In genomic region chr19:11177464-11177863, GRCm38 (mm10) we compare ENCODE assay signal across 20 mouse cellular contexts. TPM values are rescaled to one million over a fixed set of nuclear protein-coding genes. Genes with fewer than 3 reads are reported as not detected.
DNase-seq lines count a peak whose midpoint lies in the region; ATAC-seq lines count a peak whose summit lies in the region.
"Had no signal": no experiment of that assay in that cellular context is flagged by ENCODE, and none has a peak within 500 bp of the region (broad histone marks: within the 10 kb centered on the region; RNA-seq: fewer than 3 reads in every experiment).

No protein-coding gene starts in this region.

- no peaks in the 10 kb centered on the region for H3K36me3 ChIP-seq in hindbrain, embryonic 15.5 days
- H3K36me3 ChIP-seq in hindbrain, embryonic 12.5 days = no peaks in the 10 kb centered on the region
- H3K36me3 ChIP-seq in neural tube, embryonic 13.5 days = no peaks in the 10 kb centered on the region
- no peaks in the 10 kb centered on the region for H3K36me3 ChIP-seq in hindbrain, embryonic 16.5 days (ENCODE audit: control insufficient read depth, insufficient read depth, low read length)
- H3K36me3 ChIP-seq: embryonic facial prominence, embryonic 15.5 days; forebrain, embryonic 10.5 days; heart, embryonic 12.5 days had no signal

- no peaks in the 10 kb centered on the region for H3K9me3 ChIP-seq in hindbrain, embryonic 15.5 days
- no peaks in the 10 kb centered on the region for H3K9me3 ChIP-seq in hindbrain, embryonic 12.5 days (replicated peaks)
- H3K9me3 ChIP-seq in neural tube, embryonic 13.5 days = no peaks in the 10 kb centered on the region
- H3K9me3 ChIP-seq in hindbrain, embryonic 16.5 days (ENCODE audit: control insufficient read depth, low read length) = no peaks in the 10 kb centered on the region
- H3K9me3 ChIP-seq: embryonic facial prominence, embryonic 15.5 days; forebrain, embryonic 10.5 days; heart, embryonic 12.5 days had no signal

- no peaks in the 10 kb centered on the region for H3K4me1 ChIP-seq in hindbrain, embryonic 15.5 days (replicated peaks)
- no peaks in the 10 kb centered on the region for H3K4me1 ChIP-seq in hindbrain, embryonic 12.5 days
- no peaks in the 10 kb centered on the region for H3K4me1 ChIP-seq in neural tube, embryonic 13.5 days (replicated peaks)
- no peaks in the 10 kb centered on the region for H3K4me1 ChIP-seq in hindbrain, embryonic 16.5 days (ENCODE audit: control insufficient read depth, insufficient read depth, low read depth, low read length)
- H3K4me1 ChIP-seq: embryonic facial prominence, embryonic 15.5 days; forebrain, embryonic 10.5 days; heart, embryonic 12.5 days had no signal

- no peaks in the 10 kb centered on the region for H3K27me3 ChIP-seq in hindbrain, embryonic 15.5 days
- H3K27me3 ChIP-seq in hindbrain, embryonic 12.5 days = no peaks in the 10 kb centered on the region
- H3K27me3 ChIP-seq in neural tube, embryonic 13.5 days = no peaks in the 10 kb centered on the region
- H3K27me3 ChIP-seq in hindbrain, embryonic 16.5 days (replicated peaks; ENCODE audit: control insufficient read depth, insufficient read depth, low read length) = no peaks in the 10 kb centered on the region
- H3K27me3 ChIP-seq: CH12.LX; embryonic facial prominence, embryonic 15.5 days; heart, embryonic 12.5 days had no signal

- no peak for DNase-seq in neural tube, embryonic 10.5 days (ENCODE audit: extremely low spot score, low spot score)
- no peak for DNase-seq in spleen, postnatal 14 days (ENCODE audit: low spot score in 2 of 2)
- DNase-seq: adrenal gland, adult 2 months; adrenal gland, postnatal 25 days; cerebellum, adult 2 months; cerebellum, postnatal 10 days; gastrocnemius, adult 2 months; gastrocnemius, postnatal 25 days had no signal

- H3K27ac ChIP-seq in hindbrain, embryonic 15.5 days (replicated peaks) = 0 out of 2 replicates have a peak overlapping the region, but pooled peaks have one; percentile 30
- H3K27ac ChIP-seq in hindbrain, embryonic 12.5 days = no peak overlapping the region
- no peak overlapping the region for H3K27ac ChIP-seq in neural tube, embryonic 13.5 days (replicated peaks)
- no peak overlapping the region for H3K27ac ChIP-seq in hindbrain, embryonic 16.5 days (ENCODE audit: low read depth, low read length)
- H3K27ac ChIP-seq: embryonic facial prominence, embryonic 15.5 days; forebrain, embryonic 10.5 days; gastrocnemius, adult 2 months had no signal

- no peak overlapping the region for H3K9ac ChIP-seq in hindbrain, embryonic 15.5 days
- no peak overlapping the region for H3K9ac ChIP-seq in hindbrain, embryonic 12.5 days
- H3K9ac ChIP-seq in neural tube, embryonic 13.5 days = no peak overlapping the region
- H3K9ac ChIP-seq in hindbrain, embryonic 16.5 days (ENCODE audit: low read depth, low read length) = no peak overlapping the region
- H3K9ac ChIP-seq: embryonic facial prominence, embryonic 15.5 days; heart, embryonic 12.5 days had no signal

- H3K4me2 ChIP-seq in hindbrain, embryonic 15.5 days = no peak overlapping the region
- H3K4me2 ChIP-seq in hindbrain, embryonic 12.5 days (replicated peaks) = no peak overlapping the region
- H3K4me2 ChIP-seq in neural tube, embryonic 13.5 days = no peak overlapping the region
- no peak overlapping the region for H3K4me2 ChIP-seq in hindbrain, embryonic 16.5 days (ENCODE audit: low read length)
- H3K4me2 ChIP-seq: embryonic facial prominence, embryonic 15.5 days; heart, embryonic 12.5 days had no signal

- 51% methylated on average over 2 of the region's 2 CpGs for WGBS in hindbrain, embryonic 15.5 days
- 72% methylated on average over 2 of the region's 2 CpGs for WGBS in hindbrain, embryonic 12.5 days
- 52% methylated on average over 2 of the region's 2 CpGs for WGBS in neural tube, embryonic 13.5 days
- 55% methylated on average over 2 of the region's 2 CpGs for WGBS in hindbrain, embryonic 16.5 days

- H3K4me3 ChIP-seq in hindbrain, embryonic 15.5 days = no peak overlapping the region
- no peak overlapping the region for H3K4me3 ChIP-seq in hindbrain, embryonic 12.5 days
- H3K4me3 ChIP-seq in neural tube, embryonic 13.5 days = no peak overlapping the region
- no peak overlapping the region for H3K4me3 ChIP-seq in hindbrain, embryonic 16.5 days (ENCODE audit: low read length)
- H3K4me3 ChIP-seq: embryonic facial prominence, embryonic 15.5 days; erythroblast, embryonic 14.5 days; forebrain, embryonic 10.5 days; gastrocnemius, adult 2 months; heart, embryonic 12.5 days had no signal

- no peak for ATAC-seq in hindbrain, embryonic 15.5 days (ENCODE audit: low FRiP score, low read depth)
- ATAC-seq in hindbrain, embryonic 12.5 days (ENCODE audit: low FRiP score) = no peak
- 0 out of 2 replicates have a peak, but pooled peaks have one; percentile 19 for ATAC-seq in neural tube, embryonic 13.5 days (ENCODE audit: low read depth)
- peak; percentile 68; the same call in 1 of the 2 replicates for ATAC-seq in hindbrain, embryonic 16.5 days
- ATAC-seq: forebrain, embryonic 14.5 days had no signal

RNA-seq across cellular contexts. Expression of gene 1700025F22Rik, which starts 12.3 kb away (rescaled TPM):
- polyA plus RNA-seq in hindbrain, embryonic 15.5 days (2015; fragmentation: Nextera tagmentation; extraction: Ambion mirVana) = not detected in 2 replicates
- polyA plus RNA-seq in hindbrain, embryonic 12.5 days (2016; fragmentation: Nextera tagmentation; extraction: Ambion mirVana) = not detected in 2 replicates
- polyA plus RNA-seq in neural tube, embryonic 13.5 days (2015; fragmentation: Nextera tagmentation; extraction: Ambion mirVana) = not detected in 2 replicates
- polyA plus RNA-seq in hindbrain, embryonic 16.5 days (2015; fragmentation: Nextera tagmentation; extraction: Ambion mirVana) = not detected in 2 replicates
- polyA plus RNA-seq: adrenal gland, adult 2 months; cerebellum, adult 2 months; embryonic facial prominence, embryonic 11.5 days; embryonic facial prominence, embryonic 15.5 days; erythroblast, embryonic 14.5 days; forebrain, embryonic 10.5 days; forebrain, embryonic 14.5 days; heart, embryonic 12.5 days; heart, embryonic 16.5 days had no signal

RNA-seq across cellular contexts. Expression of gene Ms4a13, which starts 19.1 kb away (rescaled TPM):
- not detected in 2 replicates for polyA plus RNA-seq in hindbrain, embryonic 15.5 days (2015; fragmentation: Nextera tagmentation; extraction: Ambion mirVana)
- polyA plus RNA-seq in hindbrain, embryonic 12.5 days (2016; fragmentation: Nextera tagmentation; extraction: Ambion mirVana) = not detected in 2 replicates
- not detected in 2 replicates for polyA plus RNA-seq in neural tube, embryonic 13.5 days (2015; fragmentation: Nextera tagmentation; extraction: Ambion mirVana)
- polyA plus RNA-seq in hindbrain, embryonic 16.5 days (2015; fragmentation: Nextera tagmentation; extraction: Ambion mirVana) = not detected in 2 replicates
- polyA plus RNA-seq: adrenal gland, adult 2 months; cerebellum, adult 2 months; embryonic facial prominence, embryonic 11.5 days; embryonic facial prominence, embryonic 15.5 days; erythroblast, embryonic 14.5 days; forebrain, embryonic 10.5 days; forebrain, embryonic 14.5 days; heart, embryonic 12.5 days; heart, embryonic 16.5 days had no signal

RNA-seq across cellular contexts. Expression of gene 1700017D01Rik, which starts 46.8 kb away (rescaled TPM):
- not detected in 2 replicates for polyA plus RNA-seq in hindbrain, embryonic 15.5 days (2015; fragmentation: Nextera tagmentation; extraction: Ambion mirVana)
- not detected in 2 replicates for polyA plus RNA-seq in hindbrain, embryonic 12.5 days (2016; fragmentation: Nextera tagmentation; extraction: Ambion mirVana)
- polyA plus RNA-seq in neural tube, embryonic 13.5 days (2015; fragmentation: Nextera tagmentation; extraction: Ambion mirVana) = not detected in 2 replicates
- polyA plus RNA-seq in hindbrain, embryonic 16.5 days (2015; fragmentation: Nextera tagmentation; extraction: Ambion mirVana) = not detected in 2 replicates
- polyA plus RNA-seq: adrenal gland, adult 2 months; cerebellum, adult 2 months; embryonic facial prominence, embryonic 11.5 days; embryonic facial prominence, embryonic 15.5 days; erythroblast, embryonic 14.5 days; forebrain, embryonic 10.5 days; forebrain, embryonic 14.5 days; heart, embryonic 12.5 days; heart, embryonic 16.5 days had no signal

RNA-seq across cellular contexts. Expression of gene Ms4a12, which starts 54.8 kb away (rescaled TPM):
- polyA plus RNA-seq in hindbrain, embryonic 15.5 days (2015; fragmentation: Nextera tagmentation; extraction: Ambion mirVana) = not detected in 2 replicates
- not detected in 2 replicates for polyA plus RNA-seq in hindbrain, embryonic 12.5 days (2016; fragmentation: Nextera tagmentation; extraction: Ambion mirVana)
- polyA plus RNA-seq in neural tube, embryonic 13.5 days (2015; fragmentation: Nextera tagmentation; extraction: Ambion mirVana) = not detected in 2 replicates
- polyA plus RNA-seq in hindbrain, embryonic 16.5 days (2015; fragmentation: Nextera tagmentation; extraction: Ambion mirVana) = not detected in 2 replicates
- polyA plus RNA-seq: adrenal gland, adult 2 months; cerebellum, adult 2 months; embryonic facial prominence, embryonic 11.5 days; embryonic facial prominence, embryonic 15.5 days; erythroblast, embryonic 14.5 days; forebrain, embryonic 10.5 days; forebrain, embryonic 14.5 days; heart, embryonic 12.5 days; heart, embryonic 16.5 days had no signal

Comparison
In these comparisons a context has a peak if more than half of its experiments do, and no peak if none do; other contexts are left out.
1. ATAC-seq: peak in neural tube, embryonic 13.5 days (single experiment) and hindbrain, embryonic 16.5 days (single experiment); none in hindbrain, embryonic 15.5 days (single experiment) and hindbrain, embryonic 12.5 days (single experiment).